Mouse (Mus musculus) forebrain, embryonic 11.5 days (tissue): Measurements from ENCODE around the gene Sf3a1. TPM values are rescaled to one million over a fixed set of nuclear protein-coding genes. Genes with fewer than 3 reads are reported as not detected.

Experiments used
- ATAC-seq: fragments of 200-750 bp; cut with Nextera tagmentation; replicated peaks from 2 replicates; pipeline ENCODE4 v1.8.0; 2017; ENCODE audit warnings: moderate TSS enrichment; ENCODE audit not compliant: low FRiP score
- DNase-seq: peaks from one replicate; pipeline ENCODE4 v3.0.0-alpha.2; 2017; ENCODE audit warnings: low spot score
- H3K27ac ChIP-seq: fragments of 300-500 bp; sonication (generic); 2 replicates; pipeline ENCODE4 v1.5.1; 2014; ENCODE audit warnings: low read depth, low read length
- H3K27me3 ChIP-seq: fragments of 300-500 bp; sonication (generic); 2 replicates; pipeline ENCODE4 v1.6.1; 2014; ENCODE audit warnings: mild to moderate bottlenecking, low read length, mixed read lengths; ENCODE audit not compliant: control insufficient read depth, insufficient read depth
- H3K36me3 ChIP-seq: fragments of 300-500 bp; sonication (generic); 2 replicates; pipeline ENCODE4 v1.6.1; 2014; ENCODE audit warnings: mild to moderate bottlenecking, low read length, moderate library complexity, mixed read lengths; ENCODE audit not compliant: control insufficient read depth, insufficient read depth
- H3K4me1 ChIP-seq: fragments of 300-500 bp; sonication (generic); replicated peaks from 2 replicates; pipeline ENCODE4 v1.6.1; 2014; ENCODE audit warnings: low read length, mixed read lengths; ENCODE audit not compliant: control insufficient read depth, insufficient read depth
- H3K4me2 ChIP-seq: fragments of 300-500 bp; sonication (generic); 2 replicates; pipeline ENCODE4 v1.6.1; 2014; ENCODE audit warnings: low read depth, mild to moderate bottlenecking, low read length, moderate library complexity, mixed read lengths; ENCODE audit not compliant: severe bottlenecking
- H3K4me3 ChIP-seq: fragments of 300-500 bp; sonication (generic); 2 replicates; pipeline ENCODE4 v1.5.1; 2014; ENCODE audit warnings: low read depth, low read length
- H3K9ac ChIP-seq: fragments of 300-500 bp; sonication (generic); 2 replicates; pipeline ENCODE4 v1.6.1; 2014; ENCODE audit warnings: low read length
- H3K9me3 ChIP-seq: fragments of 300-500 bp; sonication (generic); 2 replicates; pipeline ENCODE4 v1.6.1; 2016; ENCODE audit warnings: low read length, mixed read lengths; ENCODE audit not compliant: control insufficient read depth
- WGBS: fragments of 180-500 bp; shearing (Covaris S2); extraction: QIAGEN DNeasy Blood & Tissue Kit; methylation state at CpG from one replicate; pipeline ENCODE4 v1.1.7; 2014; 5-methylcytosine and 5-hydroxymethylcytosine counted together
- polyA plus RNA-seq: library from polyadenylated mRNA; unstranded; fragments of >200 nt; fragmentation: Nextera tagmentation; extraction: Ambion mirVana; gene quantifications from 2 replicates; pipeline ENCODE4 v1.2.1, GENCODE M21; 2014

The Sf3a1 gene
- polyA plus RNA-seq, 1 experiment from 2014 or later = 108 TPM

DNA sequence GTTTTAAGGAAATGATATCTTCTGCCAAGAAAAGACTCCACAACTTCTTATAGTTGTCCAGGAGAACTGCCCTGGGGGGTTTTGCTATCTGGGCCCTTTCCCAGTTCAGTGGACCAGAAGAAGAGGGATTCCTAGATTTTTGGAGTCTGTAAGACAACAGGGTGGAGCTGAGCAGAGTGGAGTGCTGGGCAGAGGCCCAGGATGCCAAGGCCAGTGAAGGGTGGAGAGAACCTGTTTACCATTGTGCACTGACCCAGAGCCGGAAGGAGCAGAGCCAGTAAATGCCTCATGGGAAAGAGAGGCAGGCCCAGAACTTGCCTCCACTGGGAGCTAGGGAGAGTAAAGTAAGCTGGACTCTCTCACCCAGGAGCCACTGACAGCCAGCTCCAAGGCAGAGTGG, 37.5 kb downstream of the Sf3a1 start:
- no peak overlapping the region for H3K4me2 ChIP-seq
- H3K36me3 ChIP-seq = no peaks in the 10 kb centered on the region
- ATAC-seq (no peak), DNase-seq (no peak)
- H3K9ac ChIP-seq = no peak overlapping the region
- H3K9me3 ChIP-seq = no peaks in the 10 kb centered on the region
- 92% methylated on average over 1 of the region's 1 CpGs for WGBS
- no peak overlapping the region for H3K4me3 ChIP-seq
- H3K27ac ChIP-seq = no peak overlapping the region
- no peaks in the 10 kb centered on the region for H3K27me3 ChIP-seq
- H3K4me1 ChIP-seq = no peaks in the 10 kb centered on the region

DNA sequence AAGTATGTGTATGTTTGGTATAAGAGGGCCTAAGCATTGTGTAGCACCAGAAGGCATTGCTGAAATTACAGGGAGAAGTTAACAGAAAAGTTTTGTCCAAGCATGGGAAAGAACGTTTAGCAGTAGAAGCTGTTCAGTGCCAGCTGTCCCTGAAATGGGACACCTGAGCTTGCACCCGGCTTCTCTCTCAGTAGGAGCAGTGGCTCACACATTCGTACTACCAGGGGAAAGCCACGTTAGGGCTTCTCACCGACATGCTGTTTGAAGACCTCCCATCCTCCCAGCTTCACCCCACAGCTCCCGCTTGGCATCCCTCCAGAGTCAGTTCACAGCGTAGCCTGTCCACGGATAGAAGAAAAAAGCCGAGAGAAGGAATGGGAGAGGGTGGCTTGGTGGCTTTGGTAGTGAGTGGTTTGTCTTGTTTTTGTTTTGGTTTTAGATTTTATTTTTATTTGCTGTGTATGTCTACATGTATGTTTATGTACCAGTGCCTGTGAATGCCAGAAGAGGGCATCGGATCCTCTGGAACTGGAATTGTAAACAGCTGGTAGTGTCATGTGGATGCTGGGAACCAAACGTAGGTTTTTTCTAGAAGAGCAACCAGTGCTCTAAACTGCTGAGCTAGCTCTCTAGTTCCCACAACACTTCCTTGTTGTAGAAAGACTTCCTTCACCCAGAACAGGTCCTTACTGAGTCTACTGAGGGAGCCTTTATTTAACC, 42.0 kb downstream of the Sf3a1 start:
- Histone ChIP-seq H3K27me3 (no peaks in the 10 kb centered on the region), H3K4me1 (no peaks in the 10 kb centered on the region), H3K9me3 (no peaks in the 10 kb centered on the region), H3K9ac (no peak overlapping the region), H3K4me2 (no peak overlapping the region), H3K36me3 (no peaks in the 10 kb centered on the region), H3K4me3 (no peak overlapping the region), H3K27ac (no peak overlapping the region)
- no peak for ATAC-seq
- WGBS = 83% methylated on average over 11 of the region's 11 CpGs
- no peak for DNase-seq

DNA sequence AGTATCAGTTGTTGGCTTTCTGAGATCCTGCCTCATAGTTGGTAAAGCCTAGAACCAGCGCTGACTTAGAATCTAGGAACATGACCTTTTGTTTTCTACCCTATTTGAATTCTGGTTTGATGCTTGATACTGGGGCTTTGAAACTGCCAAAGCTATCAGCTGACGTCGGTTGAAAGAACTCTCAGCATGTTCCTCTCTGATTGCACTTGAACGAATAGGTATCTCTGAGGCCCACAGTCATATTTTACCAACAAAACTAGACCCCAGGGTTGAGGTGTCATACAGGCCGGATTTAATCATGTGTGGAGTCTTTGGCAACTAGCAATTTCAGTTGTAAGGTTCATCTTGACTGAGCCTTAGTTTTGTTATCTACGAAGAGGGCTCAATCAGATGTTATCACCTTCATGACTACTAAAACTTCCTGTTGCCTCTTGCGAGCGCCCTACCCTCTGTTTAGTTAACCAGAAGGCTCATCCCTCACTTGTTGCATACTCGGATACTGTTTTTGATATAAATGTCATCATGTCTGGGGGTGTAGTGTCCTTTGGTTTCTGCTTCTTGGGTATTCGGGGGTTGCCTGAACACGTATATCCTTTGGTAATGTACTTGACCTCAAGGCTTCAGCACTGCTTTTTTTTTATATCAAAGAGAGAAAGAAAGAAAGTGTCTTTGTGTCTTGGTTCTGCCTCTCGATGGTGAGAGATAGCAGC, 43.0 kb downstream of the Sf3a1 start:
- WGBS = 90% methylated on average over 12 of the region's 12 CpGs
- Histone ChIP-seq H3K27ac (no peak overlapping the region), H3K4me2 (no peak overlapping the region), H3K4me1 (no peaks in the 10 kb centered on the region), H3K4me3 (no peak overlapping the region), H3K9me3 (no peaks in the 10 kb centered on the region), H3K27me3 (no peaks in the 10 kb centered on the region), H3K9ac (no peak overlapping the region), H3K36me3 (no peaks in the 10 kb centered on the region)
- ATAC-seq (no peak), DNase-seq (no peak)

DNA sequence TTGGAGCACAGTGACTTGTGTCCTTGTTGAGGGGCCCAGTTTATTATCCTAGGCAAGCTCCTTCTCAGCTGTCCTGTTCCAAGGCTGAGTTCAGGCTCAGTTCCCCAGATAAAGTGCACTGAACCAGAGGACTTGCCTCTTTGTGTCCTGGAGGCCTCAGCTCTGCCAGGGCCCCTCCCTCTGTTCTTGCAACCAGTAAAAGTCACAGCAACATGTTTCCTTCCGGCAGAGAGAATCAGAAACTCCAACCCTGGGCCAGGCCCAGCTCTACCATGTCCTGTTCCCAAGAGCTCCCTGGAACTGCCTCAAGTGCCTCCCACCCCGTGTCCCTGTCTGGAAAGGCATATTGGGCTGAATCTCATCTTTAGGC, 43.5 kb downstream of the Sf3a1 start:
- ATAC-seq = no peak
- no peak overlapping the region for H3K9ac ChIP-seq
- H3K9me3 ChIP-seq = no peaks in the 10 kb centered on the region
- H3K36me3 ChIP-seq = no peaks in the 10 kb centered on the region
- WGBS = 51% methylated on average over 2 of the region's 2 CpGs
- H3K4me1 ChIP-seq = no peaks in the 10 kb centered on the region
- no peak overlapping the region for H3K4me2 ChIP-seq
- H3K27ac ChIP-seq = no peak overlapping the region
- DNase-seq = no peak
- no peak overlapping the region for H3K4me3 ChIP-seq
- H3K27me3 ChIP-seq = no peaks in the 10 kb centered on the region

DNA sequence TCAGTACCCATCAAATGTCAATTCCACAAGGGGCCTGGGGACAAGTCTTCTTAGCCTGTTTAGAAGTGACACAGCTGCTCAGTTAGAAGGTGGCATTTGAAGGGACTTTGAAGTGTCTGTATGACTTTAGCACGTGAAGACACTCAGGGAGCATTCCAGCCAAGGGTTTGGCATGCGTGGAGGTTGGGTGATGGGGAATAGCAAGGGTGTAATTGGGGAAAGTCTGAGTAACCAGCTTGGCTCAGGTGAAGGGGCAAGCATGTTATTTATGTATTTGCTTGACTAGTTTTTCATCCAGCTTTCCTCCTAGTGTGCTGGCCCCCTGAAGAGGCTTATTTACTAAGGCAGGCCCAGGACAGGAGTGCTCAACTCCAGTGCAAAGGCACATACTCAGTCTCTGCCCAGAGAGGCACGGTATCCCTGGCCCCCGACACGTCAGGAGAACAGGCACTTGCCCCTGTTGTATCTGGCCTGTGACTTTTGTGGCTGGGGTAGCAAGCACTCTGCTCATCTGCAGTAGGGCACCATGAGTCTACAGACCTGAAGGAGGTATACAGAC, 45.0 kb downstream of the Sf3a1 start:
- Histone ChIP-seq H3K4me1 (no peaks in the 10 kb centered on the region), H3K27ac (no peak overlapping the region), H3K9ac (no peak overlapping the region), H3K9me3 (no peaks in the 10 kb centered on the region), H3K36me3 (no peaks in the 10 kb centered on the region), H3K27me3 (no peaks in the 10 kb centered on the region), H3K4me2 (no peak overlapping the region), H3K4me3 (no peak overlapping the region)
- no peak for DNase-seq
- no peak for ATAC-seq
- WGBS = 86% methylated on average over 5 of the region's 5 CpGs

DNA sequence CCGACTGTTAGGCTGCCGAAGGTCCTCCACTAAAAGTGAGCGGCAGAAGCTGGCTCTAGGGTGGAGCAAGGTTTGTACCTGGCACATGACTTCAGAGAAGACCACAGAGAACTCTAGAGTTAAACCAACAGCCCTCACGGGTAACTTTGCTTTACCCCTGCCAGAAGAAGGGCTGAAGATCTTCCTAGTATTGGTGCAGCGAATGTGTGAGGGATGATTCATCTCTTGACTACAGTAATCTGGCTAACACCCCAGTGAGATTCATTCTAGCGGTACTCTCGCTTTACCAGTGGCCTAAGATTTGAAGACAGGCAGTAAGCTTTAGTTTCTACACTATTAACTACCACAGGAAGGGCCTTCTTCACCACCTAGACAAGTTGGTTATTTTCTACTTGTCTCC, 45.8 kb downstream of the Sf3a1 start:
- Histone ChIP-seq H3K4me3 (no peak overlapping the region), H3K9ac (no peak overlapping the region), H3K27ac (no peak overlapping the region), H3K27me3 (no peaks in the 10 kb centered on the region), H3K4me2 (no peak overlapping the region), H3K4me1 (no peaks in the 10 kb centered on the region), H3K36me3 (no peaks in the 10 kb centered on the region), H3K9me3 (no peaks in the 10 kb centered on the region)
- 93% methylated on average over 7 of the region's 7 CpGs for WGBS
- ATAC-seq (no peak), DNase-seq (no peak)

DNA sequence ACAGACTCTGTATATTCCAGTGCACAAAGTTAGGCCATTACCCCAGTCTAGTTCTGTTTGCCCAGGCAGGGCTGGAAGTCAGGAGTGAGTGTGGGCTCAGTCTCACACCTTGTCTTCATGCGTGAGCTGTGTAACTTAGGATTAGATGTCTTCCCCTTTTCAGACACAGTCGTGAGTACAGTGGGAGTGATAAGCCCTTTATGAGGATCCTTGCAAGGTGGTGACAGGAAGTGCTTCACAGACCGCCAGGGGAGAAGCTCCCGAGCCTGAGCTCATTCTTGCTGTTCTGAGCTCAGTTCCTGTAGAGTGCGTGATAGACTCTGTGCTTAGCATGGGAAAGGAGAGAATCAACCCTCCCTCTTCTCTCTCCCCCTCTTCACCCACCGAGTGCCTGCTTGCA, 46.4 kb downstream of the Sf3a1 start:
- Histone ChIP-seq H3K4me3 (no peak overlapping the region), H3K9ac (no peak overlapping the region), H3K36me3 (no peaks in the 10 kb centered on the region), H3K27ac (no peak overlapping the region), H3K27me3 (no peaks in the 10 kb centered on the region), H3K4me1 (no peaks in the 10 kb centered on the region), H3K4me2 (no peak overlapping the region), H3K9me3 (no peaks in the 10 kb centered on the region)
- WGBS = 89% methylated on average over 6 of the region's 6 CpGs
- no peak for ATAC-seq
- DNase-seq = no peak

DNA sequence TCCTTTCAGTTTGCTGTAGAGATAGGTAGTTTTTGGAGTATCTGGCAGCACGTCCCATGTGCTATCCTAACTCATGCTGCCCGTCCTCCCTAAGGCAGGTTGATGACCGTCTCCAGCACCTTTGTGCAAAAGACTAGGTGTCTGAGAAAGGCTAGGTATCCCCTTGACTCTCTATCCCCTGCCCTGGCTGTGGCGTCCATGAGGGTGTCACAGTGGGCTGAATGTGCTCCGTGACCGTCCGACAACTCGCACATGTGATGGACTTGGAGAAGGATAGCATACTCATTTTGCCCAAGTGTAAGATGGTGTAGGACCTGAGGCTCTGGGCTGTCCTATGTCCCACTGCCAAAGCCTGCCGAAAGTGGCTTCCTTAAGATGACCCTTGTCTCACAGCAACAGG, 47.5 kb downstream of the Sf3a1 start:
- no peaks in the 10 kb centered on the region for H3K27me3 ChIP-seq
- H3K4me2 ChIP-seq = no peak overlapping the region
- no peaks in the 10 kb centered on the region for H3K4me1 ChIP-seq
- no peaks in the 10 kb centered on the region for H3K36me3 ChIP-seq
- WGBS = 93% methylated on average over 9 of the region's 9 CpGs
- ATAC-seq = no peak
- no peaks in the 10 kb centered on the region for H3K9me3 ChIP-seq
- DNase-seq = no peak
- no peak overlapping the region for H3K27ac ChIP-seq
- H3K9ac ChIP-seq = no peak overlapping the region
- no peak overlapping the region for H3K4me3 ChIP-seq

DNA sequence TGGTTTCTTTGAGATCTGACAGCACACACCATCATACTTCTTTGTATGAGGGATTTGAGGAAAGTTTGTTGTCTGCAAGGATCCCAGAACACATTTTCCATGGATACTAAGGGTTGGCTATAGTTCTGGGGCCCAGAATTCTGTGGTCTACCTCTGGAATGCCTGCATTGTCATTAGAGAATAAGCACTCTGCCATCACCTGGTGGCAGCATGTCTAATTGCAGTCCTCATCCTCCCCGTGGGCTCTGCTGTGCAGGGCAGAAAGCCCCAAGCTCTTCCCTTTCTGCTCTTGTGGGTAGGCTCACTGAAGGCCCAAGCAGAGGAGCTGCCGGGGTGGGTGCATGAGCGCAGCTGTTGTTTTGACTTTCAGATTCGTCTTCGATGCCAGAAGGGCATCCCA, 49.4 kb downstream of the Sf3a1 start:
- no peaks in the 10 kb centered on the region; the same call in 1 of the 2 replicates for H3K36me3 ChIP-seq
- no peaks in the 10 kb centered on the region for H3K27me3 ChIP-seq
- H3K9me3 ChIP-seq = no peaks in the 10 kb centered on the region
- H3K4me3 ChIP-seq = no peak overlapping the region
- no peaks in the 10 kb centered on the region for H3K4me1 ChIP-seq
- H3K9ac ChIP-seq = no peak overlapping the region
- DNase-seq (no peak), ATAC-seq (no peak)
- 74% methylated on average over 5 of the region's 5 CpGs for WGBS
- no peak overlapping the region for H3K4me2 ChIP-seq
- no peak overlapping the region for H3K27ac ChIP-seq
